Mouse (Mus musculus) hindbrain, embryonic 10.5 days (tissue): ENCODE results near the gene Dohh. TPM values are rescaled to one million over a fixed set of nuclear protein-coding genes. Genes with fewer than 3 reads are reported as not detected.

Experiments used
- DNase-seq: peaks from one replicate; pipeline ENCODE4 v3.0.0-alpha.2; 2017; ENCODE audit warnings: low spot score
- H3K27ac ChIP-seq: fragments of 300-500 bp; sonication (generic); 2 replicates; pipeline ENCODE4 v1.5.1; 2016; ENCODE audit warnings: mild to moderate bottlenecking, moderate library complexity
- H3K27me3 ChIP-seq: fragments of 300-500 bp; sonication (generic); 2 replicates; pipeline ENCODE4 v1.6.1; 2016; ENCODE audit warnings: mild to moderate bottlenecking; ENCODE audit not compliant: poor library complexity, insufficient read depth, severe bottlenecking
- H3K36me3 ChIP-seq: fragments of 300-500 bp; sonication (generic); 2 replicates; pipeline ENCODE4 v1.6.1; 2016; ENCODE audit warnings: mild to moderate bottlenecking, moderate library complexity
- H3K4me1 ChIP-seq: fragments of 300-500 bp; sonication (generic); replicated peaks from 2 replicates; pipeline ENCODE4 v1.6.1; 2016; ENCODE audit warnings: mild to moderate bottlenecking
- H3K4me3 ChIP-seq: fragments of 300-500 bp; sonication (generic); 2 replicates; pipeline ENCODE4 v1.5.1; 2016; ENCODE audit warnings: mild to moderate bottlenecking, moderate library complexity
- H3K9me3 ChIP-seq: fragments of 300-500 bp; sonication (generic); 2 replicates; pipeline ENCODE4 v1.6.1; 2016; ENCODE audit warnings: mild to moderate bottlenecking, moderate library complexity
- WGBS: fragments of 180-500 bp; shearing (Covaris S2); methylation state at CpG from one replicate; pipeline ENCODE4 v1.1.7; 2016; 5-methylcytosine and 5-hydroxymethylcytosine counted together
- polyA plus RNA-seq: library from polyadenylated mRNA; unstranded; fragments of >200 nt; fragmentation: Nextera tagmentation; extraction: Ambion mirVana; gene quantifications from 2 replicates; pipeline ENCODE4 v1.2.1, GENCODE M21; 2016

Dohh gene
- polyA plus RNA-seq, 1 experiment from 2014 or later = 95.8 TPM

- peak overlapping the region; percentile 88 for H3K27ac ChIP-seq
- DNase-seq = peak; percentile 63
- H3K4me1 ChIP-seq = peaks cover 100% of the 10 kb centered on the region
- H3K4me3 ChIP-seq = peak overlapping the region; percentile 30
- H3K27me3 ChIP-seq = peaks cover 43% of the 10 kb centered on the region
- no peaks in the 10 kb centered on the region for H3K9me3 ChIP-seq
- WGBS = 28% methylated on average over 26 of the region's 26 CpGs
- H3K36me3 ChIP-seq = no peaks in the 10 kb centered on the region; the same call in 1 of the 2 replicates
Measured at GRCm38 (mm10) chr10:81413310-81414261, 29.4 kb downstream of the Dohh start.

GRCm38 (mm10) chr10:81414682-81415081, 30.5 kb downstream of the Dohh start:
- no peaks in the 10 kb centered on the region for H3K9me3 ChIP-seq
- peaks cover 43% of the 10 kb centered on the region for H3K27me3 ChIP-seq
- H3K4me1 ChIP-seq = peaks cover 100% of the 10 kb centered on the region
- H3K27ac ChIP-seq = peak overlapping the region; percentile 88
- H3K4me3 ChIP-seq = peak overlapping the region; percentile 30; the same call in 1 of the 2 replicates
- no peaks in the 10 kb centered on the region; the same call in 1 of the 2 replicates for H3K36me3 ChIP-seq
- no peak for DNase-seq

DNA sequence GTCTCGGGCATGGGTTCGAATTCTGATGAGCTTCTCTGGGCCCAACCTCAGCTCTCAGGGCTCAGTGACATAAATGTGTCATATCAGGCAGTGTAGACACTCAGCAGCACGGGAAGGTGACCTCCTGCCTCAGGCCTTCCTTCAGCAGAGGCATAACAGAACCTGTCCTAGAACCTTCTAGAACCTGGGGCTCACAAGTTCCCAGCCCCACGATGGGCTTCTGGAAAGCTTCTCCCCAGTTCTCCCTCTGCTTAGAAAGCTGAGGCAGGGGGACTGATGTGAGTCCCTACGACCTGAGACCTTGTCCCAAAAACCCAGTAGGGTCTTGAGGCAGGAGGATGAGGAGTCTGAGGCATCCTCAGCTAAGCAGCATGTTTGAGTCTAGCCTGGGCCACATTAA, 30.9 kb downstream of the Dohh start:
- Histone ChIP-seq H3K27ac (peak overlapping the region; percentile 88), H3K9me3 (no peaks in the 10 kb centered on the region), H3K36me3 (peaks cover 2% of the 10 kb centered on the region; the same call in 1 of the 2 replicates), H3K4me1 (peaks cover 99% of the 10 kb centered on the region), H3K4me3 (peak overlapping the region; percentile 6; the same call in 1 of the 2 replicates), H3K27me3 (peaks cover 44% of the 10 kb centered on the region)
- 75% methylated on average over 5 of the region's 5 CpGs for WGBS
- DNase-seq = no peak

GRCm38 (mm10) chr10:81415549-81416310, 31.5 kb downstream of the Dohh start:
- WGBS = 64% methylated on average over 17 of the region's 17 CpGs
- Histone ChIP-seq H3K36me3 (peaks cover 6% of the 10 kb centered on the region; the same call in 1 of the 2 replicates), H3K27ac (peak overlapping the region; percentile 88), H3K4me3 (peak overlapping the region; percentile 0; the same call in 1 of the 2 replicates), H3K4me1 (peaks cover 98% of the 10 kb centered on the region), H3K9me3 (no peaks in the 10 kb centered on the region), H3K27me3 (peaks cover 47% of the 10 kb centered on the region)
- no peak for DNase-seq

DNA sequence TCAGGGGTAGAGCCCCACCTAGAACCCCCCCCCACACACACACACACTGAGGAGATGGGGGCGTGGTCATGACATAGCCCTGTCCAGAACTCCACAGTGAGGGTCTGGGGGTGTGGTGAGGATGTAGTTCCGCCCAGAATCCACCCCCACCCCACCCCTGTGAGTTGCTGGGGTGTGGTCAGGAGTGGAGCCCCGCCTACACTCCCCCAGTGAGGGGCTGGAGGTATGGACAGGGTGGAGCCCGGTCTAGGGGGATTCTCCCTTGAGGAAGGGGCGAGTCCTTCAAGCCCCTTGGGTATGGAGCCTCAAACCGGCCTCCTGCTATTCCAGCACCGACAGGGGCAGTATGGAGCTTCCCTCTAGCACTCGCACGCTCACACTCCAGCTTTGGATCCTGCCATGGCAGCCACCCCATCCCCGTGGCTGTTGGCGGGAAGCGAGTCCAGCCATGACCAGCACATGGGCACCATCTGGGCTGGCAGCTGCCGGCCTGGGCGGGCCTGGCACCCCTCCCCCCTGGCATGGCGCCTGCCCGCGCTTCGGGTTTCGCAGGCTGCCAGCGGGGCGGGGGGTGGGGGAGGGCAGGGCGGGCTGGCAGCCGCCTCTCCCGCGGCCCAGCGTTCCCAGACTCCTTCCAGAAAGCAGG, 32.5 kb downstream of the Dohh start:
- Histone ChIP-seq H3K9me3 (no peaks in the 10 kb centered on the region), H3K4me1 (peaks cover 89% of the 10 kb centered on the region), H3K4me3 (peak overlapping the region; percentile 50), H3K27ac (peak overlapping the region; percentile 88), H3K27me3 (peaks cover 53% of the 10 kb centered on the region), H3K36me3 (peaks cover 6% of the 10 kb centered on the region; the same call in 1 of the 2 replicates)
- peak; percentile 75 for DNase-seq
- WGBS = under 1% methylated on average over 26 of the region's 26 CpGs

GRCm38 (mm10) chr10:81417227-81418215, 33.3 kb downstream of the Dohh start:
- Histone ChIP-seq H3K9me3 (no peaks in the 10 kb centered on the region), H3K27ac (peak overlapping the region; percentile 88), H3K4me1 (peaks cover 80% of the 10 kb centered on the region), H3K27me3 (peaks cover 61% of the 10 kb centered on the region), H3K36me3 (peaks cover 6% of the 10 kb centered on the region; the same call in 1 of the 2 replicates), H3K4me3 (peak overlapping the region; percentile 50)
- 37% methylated on average over 12 of the region's 12 CpGs for WGBS
- DNase-seq = no peak

- peaks cover 71% of the 10 kb centered on the region for H3K4me1 ChIP-seq
- peaks cover 70% of the 10 kb centered on the region for H3K27me3 ChIP-seq
- H3K4me3 ChIP-seq = 0 out of 2 replicates have a peak overlapping the region, but pooled peaks have one; percentile 14
- peak overlapping the region; percentile 88 for H3K27ac ChIP-seq
- H3K36me3 ChIP-seq = peaks cover 6% of the 10 kb centered on the region; the same call in 1 of the 2 replicates
- peak; percentile 8 for DNase-seq
- WGBS = 36% methylated on average over 11 of the region's 11 CpGs
- no peaks in the 10 kb centered on the region for H3K9me3 ChIP-seq
Measured at GRCm38 (mm10) chr10:81418216-81419070, 34.2 kb downstream of the Dohh start.

DNA sequence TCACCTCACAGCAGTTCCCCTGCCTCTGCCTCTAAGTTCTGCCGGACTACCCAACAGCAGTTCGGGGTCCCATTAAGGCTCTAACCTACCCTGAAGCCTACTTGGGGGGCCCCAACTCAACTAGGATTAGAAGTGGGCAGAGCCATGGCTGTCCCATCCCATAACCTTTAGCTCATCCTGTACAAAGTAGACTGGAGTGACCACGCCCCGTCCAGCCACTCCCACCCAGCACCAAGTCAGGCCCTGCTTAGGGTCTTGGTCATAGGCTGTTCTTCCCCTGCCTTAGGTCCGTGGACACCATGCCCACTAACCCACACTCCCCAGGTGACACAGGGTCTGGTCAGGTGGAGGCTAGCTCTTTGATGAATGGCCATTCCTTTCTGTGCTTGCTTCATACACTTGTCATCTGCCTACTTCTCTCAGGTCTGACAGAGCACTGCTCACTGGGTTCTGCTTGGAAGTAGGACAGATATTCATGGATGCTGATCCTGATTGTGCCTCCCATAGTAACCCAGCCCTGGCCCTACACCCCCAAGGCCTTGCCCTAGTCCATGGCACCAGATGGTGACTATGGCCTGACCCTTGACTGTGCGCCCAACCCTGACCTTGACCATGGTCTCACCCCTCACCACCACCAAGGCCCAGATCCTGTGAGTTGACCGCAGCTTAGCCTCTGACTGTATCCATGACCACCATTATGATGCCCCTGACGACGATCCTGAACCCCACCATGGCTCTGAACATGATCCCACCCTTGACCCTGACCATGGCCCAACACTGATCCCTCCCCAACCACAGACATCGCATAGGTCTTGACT, 35.1 kb downstream of the Dohh start:
- Histone ChIP-seq H3K36me3 (peaks cover 6% of the 10 kb centered on the region; the same call in 1 of the 2 replicates), H3K9me3 (no peaks in the 10 kb centered on the region), H3K4me3 (0 out of 2 replicates have a peak overlapping the region, but pooled peaks have one; percentile 11), H3K4me1 (peaks cover 66% of the 10 kb centered on the region), H3K27me3 (peaks cover 78% of the 10 kb centered on the region), H3K27ac (peak overlapping the region; percentile 88)
- no peak for DNase-seq
- 88% methylated on average over 10 of the region's 10 CpGs for WGBS

GRCm38 (mm10) chr10:81420191-81420767, 36.1 kb downstream of the Dohh start:
- peaks cover 88% of the 10 kb centered on the region for H3K27me3 ChIP-seq
- H3K9me3 ChIP-seq = no peaks in the 10 kb centered on the region
- H3K36me3 ChIP-seq = peaks cover 6% of the 10 kb centered on the region; the same call in 1 of the 2 replicates
- 84% methylated on average over 40 of the region's 40 CpGs for WGBS
- peaks cover 66% of the 10 kb centered on the region for H3K4me1 ChIP-seq
- no peak overlapping the region for H3K27ac ChIP-seq
- H3K4me3 ChIP-seq = no peak overlapping the region
- peak; percentile 2 for DNase-seq
